Mouse (Mus musculus) midbrain, embryonic 16.5 days (tissue): ENCODE data around the gene Ppp2r5a. TPM values are rescaled to one million over a fixed set of nuclear protein-coding genes. Genes with fewer than 3 reads are reported as not detected.

ENCODE experiments used
- ATAC-seq: fragments of 200-750 bp; cut with Nextera tagmentation; 2 replicates; pipeline ENCODE4 v1.8.0; 2017; ENCODE audit warnings: moderate TSS enrichment
- H3K27ac ChIP-seq: fragments of 300-500 bp; sonication (generic); 2 replicates; pipeline ENCODE4 v1.5.1; 2014; ENCODE audit warnings: mild to moderate bottlenecking, low read length, mixed read lengths
- H3K27me3 ChIP-seq: fragments of 300-500 bp; sonication (generic); 2 replicates; pipeline ENCODE4 v1.6.1; 2014; ENCODE audit warnings: low read depth, low read length, mixed read lengths; ENCODE audit not compliant: control insufficient read depth, insufficient read depth
- H3K36me3 ChIP-seq: fragments of 300-500 bp; sonication (generic); 2 replicates; pipeline ENCODE4 v1.6.1; 2014; ENCODE audit warnings: mild to moderate bottlenecking, low read length, moderate library complexity, mixed read lengths; ENCODE audit not compliant: control insufficient read depth, insufficient read depth
- H3K4me1 ChIP-seq: fragments of 300-500 bp; sonication (generic); 2 replicates; pipeline ENCODE4 v1.6.1; 2014; ENCODE audit warnings: mild to moderate bottlenecking, low read length, mixed read lengths; ENCODE audit not compliant: control insufficient read depth, insufficient read depth
- H3K4me2 ChIP-seq: fragments of 300-500 bp; sonication (generic); 2 replicates; pipeline ENCODE4 v1.6.1; 2014; ENCODE audit warnings: mild to moderate bottlenecking, low read length, mixed read lengths
- H3K4me3 ChIP-seq: fragments of 300-500 bp; sonication (generic); 2 replicates; pipeline ENCODE4 v1.5.1; 2014; ENCODE audit warnings: low read depth, mild to moderate bottlenecking, low read length, moderate library complexity, mixed read lengths
- H3K9ac ChIP-seq: fragments of 300-500 bp; sonication (generic); 2 replicates; pipeline ENCODE4 v1.6.1; 2014; ENCODE audit warnings: low read depth, low read length, mixed read lengths
- H3K9me3 ChIP-seq: fragments of 300-500 bp; sonication (generic); replicated peaks from 2 replicates; pipeline ENCODE4 v1.6.1; 2014; ENCODE audit warnings: mild to moderate bottlenecking, low read length, mixed read lengths; ENCODE audit not compliant: control insufficient read depth, poor library complexity, severe bottlenecking
- WGBS: fragments of 180-500 bp; shearing (Covaris S2); extraction: QIAGEN DNeasy Blood & Tissue Kit; methylation state at CpG from one replicate; pipeline ENCODE4 v1.1.7; 2014; 5-methylcytosine and 5-hydroxymethylcytosine counted together
- polyA plus RNA-seq: library from polyadenylated mRNA; unstranded; fragments of >200 nt; fragmentation: Nextera tagmentation; extraction: Ambion mirVana; gene quantifications from 2 replicates; pipeline ENCODE4 v1.2.1, GENCODE M21; 2015

Gene Ppp2r5a
- polyA plus RNA-seq, 1 experiment from 2014 or later: 6.5 TPM

- H3K4me3 ChIP-seq: no peak overlapping the region
- no peak overlapping the region for H3K4me2 ChIP-seq
- no peaks in the 10 kb centered on the region for H3K4me1 ChIP-seq
- no peaks in the 10 kb centered on the region for H3K9me3 ChIP-seq
- peaks cover 13% of the 10 kb centered on the region for H3K36me3 ChIP-seq
- 81% methylated on average over 1 of the region's 1 CpGs for WGBS
- H3K27me3 ChIP-seq: no peaks in the 10 kb centered on the region
- H3K27ac ChIP-seq: no peak overlapping the region
- H3K9ac ChIP-seq: no peak overlapping the region
- ATAC-seq: no peak
These were observed 46.1 kb downstream of the Ppp2r5a start for GRCm38 (mm10) chr1:191356936-191357335.

GRCm38 (mm10) chr1:191353836-191354235, 49.2 kb downstream of the Ppp2r5a start:
- Histone ChIP-seq H3K9me3 (no peaks in the 10 kb centered on the region), H3K9ac (no peak overlapping the region), H3K4me1 (no peaks in the 10 kb centered on the region), H3K4me2 (no peak overlapping the region), H3K27ac (no peak overlapping the region), H3K27me3 (no peaks in the 10 kb centered on the region), H3K4me3 (no peak overlapping the region), H3K36me3 (peaks cover 27% of the 10 kb centered on the region)
- WGBS: 66% methylated on average over 4 of the region's 4 CpGs
- no peak for ATAC-seq

GRCm38 (mm10) chr1:191352786-191353488, 50.1 kb downstream of the Ppp2r5a start:
- H3K4me1 ChIP-seq: no peaks in the 10 kb centered on the region
- 71% methylated on average over 14 of the region's 14 CpGs for WGBS
- peaks cover 27% of the 10 kb centered on the region for H3K36me3 ChIP-seq
- no peaks in the 10 kb centered on the region for H3K9me3 ChIP-seq
- H3K4me3 ChIP-seq: no peak overlapping the region
- H3K4me2 ChIP-seq: no peak overlapping the region
- no peak overlapping the region for H3K9ac ChIP-seq
- H3K27ac ChIP-seq: no peak overlapping the region
- ATAC-seq: no peak
- H3K27me3 ChIP-seq: no peaks in the 10 kb centered on the region

- no peaks in the 10 kb centered on the region for H3K9me3 ChIP-seq
- H3K36me3 ChIP-seq: peaks cover 38% of the 10 kb centered on the region
- 96% methylated on average over 5 of the region's 5 CpGs for WGBS
- no peak overlapping the region for H3K4me3 ChIP-seq
- H3K27ac ChIP-seq: no peak overlapping the region
- no peak overlapping the region for H3K9ac ChIP-seq
- ATAC-seq: no peak
- no peak overlapping the region for H3K4me2 ChIP-seq
- no peaks in the 10 kb centered on the region for H3K4me1 ChIP-seq
- no peaks in the 10 kb centered on the region for H3K27me3 ChIP-seq
These were observed 52.7 kb downstream of the Ppp2r5a start for GRCm38 (mm10) chr1:191350355-191350754.

GRCm38 (mm10) chr1:191349486-191350037, 53.5 kb downstream of the Ppp2r5a start:
- H3K36me3 ChIP-seq: peaks cover 44% of the 10 kb centered on the region
- 81% methylated on average over 23 of the region's 23 CpGs for WGBS

GRCm38 (mm10) chr1:191348996-191349395, 54.1 kb downstream of the Ppp2r5a start:
- no peaks in the 10 kb centered on the region for H3K27me3 ChIP-seq
- H3K4me3 ChIP-seq: no peak overlapping the region
- no peaks in the 10 kb centered on the region for H3K9me3 ChIP-seq
- 58% methylated on average over 5 of the region's 5 CpGs for WGBS
- H3K4me2 ChIP-seq: no peak overlapping the region
- no peaks in the 10 kb centered on the region for H3K4me1 ChIP-seq
- H3K27ac ChIP-seq: no peak overlapping the region
- no peak overlapping the region for H3K9ac ChIP-seq
- ATAC-seq: no peak
- H3K36me3 ChIP-seq: peaks cover 41% of the 10 kb centered on the region

More at GRCm38 (mm10) chr1:191349486-191350037, 53.5 kb downstream of the Ppp2r5a start:
- H3K4me1 ChIP-seq: no peaks in the 10 kb centered on the region
- H3K27me3 ChIP-seq: no peaks in the 10 kb centered on the region
- H3K4me3 ChIP-seq: no peak overlapping the region
- no peak overlapping the region for H3K9ac ChIP-seq
- no peak for ATAC-seq
- H3K4me2 ChIP-seq: no peak overlapping the region
- no peaks in the 10 kb centered on the region for H3K9me3 ChIP-seq
- no peak overlapping the region for H3K27ac ChIP-seq

GRCm38 (mm10) chr1:191348592-191348991, 54.5 kb downstream of the Ppp2r5a start:
- H3K9ac ChIP-seq: no peak overlapping the region
- H3K4me1 ChIP-seq: no peaks in the 10 kb centered on the region
- H3K4me2 ChIP-seq: no peak overlapping the region
- no peak overlapping the region for H3K4me3 ChIP-seq
- peaks cover 39% of the 10 kb centered on the region for H3K36me3 ChIP-seq
- no peak for ATAC-seq
- H3K9me3 ChIP-seq: no peaks in the 10 kb centered on the region
- H3K27ac ChIP-seq: no peak overlapping the region
- 90% methylated on average over 2 of the region's 2 CpGs for WGBS
- H3K27me3 ChIP-seq: no peaks in the 10 kb centered on the region

- no peak for ATAC-seq
- H3K9me3 ChIP-seq: no peaks in the 10 kb centered on the region
- peaks cover 41% of the 10 kb centered on the region for H3K36me3 ChIP-seq
- no peaks in the 10 kb centered on the region for H3K4me1 ChIP-seq
- 88% methylated on average over 8 of the region's 8 CpGs for WGBS
- no peak overlapping the region for H3K27ac ChIP-seq
- H3K4me3 ChIP-seq: no peak overlapping the region
- no peak overlapping the region for H3K9ac ChIP-seq
- H3K27me3 ChIP-seq: no peaks in the 10 kb centered on the region
- no peak overlapping the region for H3K4me2 ChIP-seq
These were observed 55.5 kb downstream of the Ppp2r5a start for GRCm38 (mm10) chr1:191347602-191348001.

GRCm38 (mm10) chr1:191340530-191340929, 62.5 kb downstream of the Ppp2r5a start:
- H3K4me3 ChIP-seq: no peak overlapping the region
- no peak overlapping the region for H3K4me2 ChIP-seq
- no peak for ATAC-seq
- H3K27ac ChIP-seq: no peak overlapping the region
- WGBS: 89% methylated on average over 4 of the region's 4 CpGs
- 0 out of 2 replicates have a peak, but pooled peaks cover 3% of the 10 kb centered on the region for H3K9me3 ChIP-seq
- no peaks in the 10 kb centered on the region for H3K27me3 ChIP-seq
- no peak overlapping the region for H3K9ac ChIP-seq
- H3K36me3 ChIP-seq: peaks cover 57% of the 10 kb centered on the region
- no peaks in the 10 kb centered on the region for H3K4me1 ChIP-seq
